Mouse (Mus musculus): Measurements from ENCODE around the gene Wfdc12. TPM values are rescaled to one million over a fixed set of nuclear protein-coding genes. Genes with fewer than 3 reads are reported as not detected.

The Wfdc12 gene
- total RNA-seq, 2 experiments from 2014 or later: not detected

- DNase-seq: no peak
- intact Hi-C loops (cut with DNase I; ENCODE audit: low total_unique reads): loop anchor here (5.0 kb wide), 1 partner anchor 48 kb away; no protein-coding TSS in a partner anchor
Observed at GRCm38 (mm10) chr2:164180770-164181169, 9.6 kb downstream of the Wfdc12 start.

- peak; percentile 35 for DNase-seq
- intact Hi-C loops (cut with DNase I; ENCODE audit: low total_unique reads): loop anchor here (5.0 kb wide), 1 partner anchor 48 kb away; no protein-coding TSS in a partner anchor
Observed at GRCm38 (mm10) chr2:164180124-164180523, 10.3 kb downstream of the Wfdc12 start.

- intact Hi-C loops (cut with DNase I; ENCODE audit: low total_unique reads): no loop called here
- DNase-seq: no peak
Observed at GRCm38 (mm10) chr2:164177831-164178230, 12.6 kb downstream of the Wfdc12 start.

GRCm38 (mm10) chr2:164175850-164176249 lies 14.6 kb downstream of the Wfdc12 start:
- intact Hi-C loops (cut with DNase I; ENCODE audit: low total_unique reads): no loop called here
- DNase-seq: no peak

- intact Hi-C loops (cut with DNase I; ENCODE audit: low total_unique reads): no loop called here
- no peak for DNase-seq
Observed at GRCm38 (mm10) chr2:164174649-164175395, 15.6 kb downstream of the Wfdc12 start.

GRCm38 (mm10) chr2:164173394-164173793 lies 17.0 kb downstream of the Wfdc12 start:
- peak; percentile 69 for DNase-seq
- intact Hi-C loops (cut with DNase I; ENCODE audit: low total_unique reads): no loop called here

GRCm38 (mm10) chr2:164170902-164171301 lies 19.5 kb downstream of the Wfdc12 start, which contains the start of gene Kcns1:
TSS of gene Kcns1 (minus strand) at chr2:164171113.
- intact Hi-C loops (cut with DNase I; ENCODE audit: low total_unique reads): no loop called here
- no peak for DNase-seq

- intact Hi-C loops (cut with DNase I; ENCODE audit: low total_unique reads): no loop called here
- no peak for DNase-seq
Observed at GRCm38 (mm10) chr2:164170326-164170725, 20.1 kb downstream of the Wfdc12 start.

- DNase-seq: no peak
- intact Hi-C loops (cut with DNase I; ENCODE audit: low total_unique reads): no loop called here
Observed at GRCm38 (mm10) chr2:164168571-164168946, 21.8 kb downstream of the Wfdc12 start.

GRCm38 (mm10) chr2:164167752-164168570 lies 22.4 kb downstream of the Wfdc12 start:
- DNase-seq: no peak
- intact Hi-C loops (cut with DNase I; ENCODE audit: low total_unique reads): no loop called here

- DNase-seq: no peak
- intact Hi-C loops (cut with DNase I; ENCODE audit: low total_unique reads): no loop called here
Observed at GRCm38 (mm10) chr2:164164941-164165340, 25.5 kb downstream of the Wfdc12 start.

GRCm38 (mm10) chr2:164161515-164162055 lies 28.8 kb downstream of the Wfdc12 start:
- no peak for DNase-seq
- intact Hi-C loops (cut with DNase I; ENCODE audit: low total_unique reads): no loop called here

GRCm38 (mm10) chr2:164158838-164159237 lies 31.6 kb downstream of the Wfdc12 start:
- intact Hi-C loops (cut with DNase I; ENCODE audit: low total_unique reads): no loop called here
- no peak for DNase-seq

GRCm38 (mm10) chr2:164156158-164156557 lies 34.2 kb downstream of the Wfdc12 start:
- intact Hi-C loops (cut with DNase I; ENCODE audit: low total_unique reads): no loop called here
- DNase-seq: no peak

GRCm38 (mm10) chr2:164154007-164154406 lies 36.4 kb downstream of the Wfdc12 start:
- DNase-seq: no peak

GRCm38 (mm10) chr2:164152341-164152740 lies 38.1 kb downstream of the Wfdc12 start:
- no peak for DNase-seq
- intact Hi-C loops (cut with DNase I; ENCODE audit: low total_unique reads): no loop called here

More at GRCm38 (mm10) chr2:164154007-164154406, 36.4 kb downstream of the Wfdc12 start:
- intact Hi-C loops (cut with DNase I; ENCODE audit: low total_unique reads): no loop called here

- intact Hi-C loops (cut with DNase I; ENCODE audit: low total_unique reads): no loop called here
- DNase-seq: no peak
Observed at GRCm38 (mm10) chr2:164150086-164150760, 40.2 kb downstream of the Wfdc12 start.

GRCm38 (mm10) chr2:164146556-164146955 lies 43.9 kb downstream of the Wfdc12 start:
- no peak for DNase-seq
- intact Hi-C loops (cut with DNase I; ENCODE audit: low total_unique reads): no loop called here

GRCm38 (mm10) chr2:164144541-164144940 lies 45.9 kb downstream of the Wfdc12 start:
- DNase-seq: no peak
- intact Hi-C loops (cut with DNase I; ENCODE audit: low total_unique reads): no loop called here

- intact Hi-C loops (cut with DNase I; ENCODE audit: low total_unique reads): no loop called here
- DNase-seq: no peak
Observed at GRCm38 (mm10) chr2:164144025-164144424, 46.4 kb downstream of the Wfdc12 start.

Data from gastrocnemius, postnatal 14 days (tissue).